Mouse (Mus musculus) MEL (cell line): ENCODE measurements around the gene Tmem100.

ENCODE experiments used
- CHD2 ChIP-seq: IDR thresholded peaks from 2 replicates; pipeline ENCODE4 v1.6.1; 2011; ENCODE audit warnings: low read length, improper control_type of control experiment
- CTCF ChIP-seq, 3 experiments: IDR thresholded peaks in 2 of 3; conservative IDR thresholded peaks in 1 of 3; 2 replicates each; pipeline ENCODE4 v1.5.1; 2011 to 2012; ENCODE audit warnings: low read length in 3 of 3, low read depth in 2 of 3, mild to moderate bottlenecking in 2 of 3, improper control_type of control experiment in 1 of 3, inconsistent platforms in 1 of 3, mixed read lengths in 1 of 3, moderate library complexity in 1 of 3; ENCODE audit not compliant: control insufficient read depth in 1 of 3, insufficient read depth in 1 of 3, poor library complexity in 1 of 3, severe bottlenecking in 1 of 3
- EP300 ChIP-seq, 2 experiments: IDR thresholded peaks; 2 replicates each; pipeline ENCODE4 v1.6.1; 2011; ENCODE audit warnings: improper control_type of control experiment in 2 of 2, low read length in 2 of 2, low read depth in 1 of 2, mild to moderate bottlenecking in 1 of 2
- ETS1 ChIP-seq: IDR thresholded peaks from 2 replicates; pipeline ENCODE4 v1.6.1; 2012; ENCODE audit warnings: low read depth, mild to moderate bottlenecking, inconsistent platforms, low read length, improper control_type of control experiment, moderate library complexity
- MEF2A ChIP-seq: IDR thresholded peaks from 2 replicates; pipeline ENCODE4 v1.6.1; 2014; ENCODE audit warnings: low read depth, mild to moderate bottlenecking, inconsistent platforms, low read length, improper control_type of control experiment; ENCODE audit not compliant: poor library complexity, insufficient replicate concordance, severe bottlenecking; ENCODE audit errors: extremely low read depth
- POLR2A ChIP-seq, 2 experiments: IDR thresholded peaks; 2 replicates each; pipeline ENCODE4 v1.6.1; 2011 to 2012; ENCODE audit warnings: low read length in 2 of 2, mild to moderate bottlenecking in 2 of 2, control low read depth in 1 of 2, improper control_type of control experiment in 1 of 2, low read depth in 1 of 2, moderate library complexity in 1 of 2; ENCODE audit not compliant: control insufficient read depth in 1 of 2, insufficient read depth in 1 of 2, poor library complexity in 1 of 2
- SMC3 ChIP-seq: IDR thresholded peaks from 2 replicates; pipeline ENCODE4 v1.6.1; 2011; ENCODE audit warnings: low read depth, low read length, improper control_type of control experiment
- TAL1 ChIP-seq: IDR thresholded peaks from 2 replicates; pipeline ENCODE4 v1.6.1; 2012; ENCODE audit warnings: mild to moderate bottlenecking, inconsistent platforms, low read length, moderate library complexity, mixed read lengths
- TBP ChIP-seq: IDR thresholded peaks from 2 replicates; pipeline ENCODE4 v1.8.0; 2011; ENCODE audit warnings: low read depth, low read length, improper control_type of control experiment
- TCF12 ChIP-seq: IDR thresholded peaks from 2 replicates; pipeline ENCODE4 v1.6.1; 2014; ENCODE audit warnings: low read depth, mild to moderate bottlenecking, inconsistent platforms, low read length, improper control_type of control experiment, moderate library complexity
- ZKSCAN1 ChIP-seq: IDR thresholded peaks from 2 replicates; pipeline ENCODE4 v1.6.1; 2012; ENCODE audit warnings: low read depth, mild to moderate bottlenecking, inconsistent platforms, low read length, improper control_type of control experiment, moderate library complexity

GRCm38 (mm10) chr11:89996856-89997255 is 33.3 kb upstream of the Tmem100 start:
- TF ChIP-seq MEF2A (no peak), ETS1 (no peak), CHD2 (no peak), TBP (no peak), TAL1 (no peak), SMC3 (no peak), EP300 (IDR thresholded peaks at IDR 0.05; ENCODE audit: low read depth in 1 of 2, low read length in 2 of 2) (no peak), ZKSCAN1 (no peak), POLR2A (IDR thresholded peaks at IDR 0.05; ENCODE audit: control insufficient read depth in 1 of 2, insufficient read depth in 1 of 2, low read depth in 1 of 2, low read length in 2 of 2, poor library complexity in 1 of 2) (no peak), CTCF (IDR thresholded peaks at IDR 0.05 in 2 of 3, conservative IDR thresholded peaks at IDR 0.05 in 1 of 3; ENCODE audit: control insufficient read depth in 1 of 3, insufficient read depth in 1 of 3, low read depth in 2 of 3, low read length in 3 of 3, poor library complexity in 1 of 3, severe bottlenecking in 1 of 3) (no peak), TCF12 (no peak)
